Mouse (Mus musculus): ENCODE results near the gene Large1. TPM values are rescaled to one million over a fixed set of nuclear protein-coding genes. Genes with fewer than 3 reads are reported as not detected.
"Not testable (repeated sequence)": the region's sequence is repeated elsewhere in the genome, so short reads cannot be mapped to it uniquely, and the experiment has no call there.

Large1 gene
- polyA plus RNA-seq, 1 experiment from 2014 or later = 5.0 TPM

- WGBS = 64% methylated on average over 1 of the region's 1 CpGs
- no peak for ATAC-seq (ENCODE audit: low FRiP score, low TSS enrichment)
- peaks cover 8% of the 10 kb centered on the region; the same call in 1 of the 2 replicates for H3K36me3 ChIP-seq (ENCODE audit: insufficient read depth, low read length)
These were observed 16.5 kb downstream of the Large1 start for GRCm38 (mm10) chr8:73336845-73337244.

GRCm38 (mm10) chr8:73329131-73329530 lies 24.2 kb downstream of the Large1 start:
- 50% methylated on average over 5 of the region's 5 CpGs for WGBS

More at GRCm38 (mm10) chr8:73336845-73337244, 16.5 kb downstream of the Large1 start:
- no peak overlapping the region for H3K27ac ChIP-seq (ENCODE audit: low read length)
- H3K4me1 ChIP-seq (ENCODE audit: insufficient read depth, low read length) = no peaks in the 10 kb centered on the region
- no peaks in the 10 kb centered on the region for H3K27me3 ChIP-seq (ENCODE audit: insufficient read depth, low read length)
- H3K4me2 ChIP-seq (replicated peaks; ENCODE audit: low read depth, low read length) = no peak overlapping the region
- no peak overlapping the region for H3K9ac ChIP-seq (replicated peaks; ENCODE audit: low read length)
- no peak overlapping the region for H3K4me3 ChIP-seq (ENCODE audit: low read length)
- H3K9me3 ChIP-seq (ENCODE audit: low read length) = 0 out of 2 replicates have a peak, but pooled peaks cover 9% of the 10 kb centered on the region

GRCm38 (mm10) chr8:73328056-73328455 lies 25.3 kb downstream of the Large1 start:
- no peak overlapping the region for H3K27ac ChIP-seq (ENCODE audit: low read length)
- H3K36me3 ChIP-seq (ENCODE audit: insufficient read depth, low read length) = peaks cover 8% of the 10 kb centered on the region; the same call in 1 of the 2 replicates
- no peak overlapping the region for H3K4me3 ChIP-seq (ENCODE audit: low read length)
- H3K4me2 ChIP-seq (replicated peaks; ENCODE audit: low read depth, low read length) = no peak overlapping the region
- WGBS = 80% methylated on average over 3 of the region's 3 CpGs
- 0 out of 2 replicates have a peak, but pooled peaks cover 3% of the 10 kb centered on the region for H3K4me1 ChIP-seq (ENCODE audit: insufficient read depth, low read length)
- H3K9ac ChIP-seq (replicated peaks; ENCODE audit: low read length) = no peak overlapping the region
- H3K27me3 ChIP-seq (ENCODE audit: insufficient read depth, low read length) = no peaks in the 10 kb centered on the region
- no peak for ATAC-seq (ENCODE audit: low FRiP score, low TSS enrichment)
- 0 out of 2 replicates have a peak, but pooled peaks cover 2% of the 10 kb centered on the region for H3K9me3 ChIP-seq (ENCODE audit: low read length)

More at GRCm38 (mm10) chr8:73329131-73329530, 24.2 kb downstream of the Large1 start:
- Histone ChIP-seq H3K27me3 (ENCODE audit: insufficient read depth, low read length) (no peaks in the 10 kb centered on the region), H3K4me2 (replicated peaks; ENCODE audit: low read depth, low read length) (no peak overlapping the region), H3K4me1 (ENCODE audit: insufficient read depth, low read length) (0 out of 2 replicates have a peak, but pooled peaks cover 3% of the 10 kb centered on the region), H3K36me3 (ENCODE audit: insufficient read depth, low read length) (peaks cover 8% of the 10 kb centered on the region; the same call in 1 of the 2 replicates), H3K27ac (ENCODE audit: low read length) (no peak overlapping the region), H3K9ac (replicated peaks; ENCODE audit: low read length) (no peak overlapping the region), H3K9me3 (ENCODE audit: low read length) (0 out of 2 replicates have a peak, but pooled peaks cover 9% of the 10 kb centered on the region), H3K4me3 (ENCODE audit: low read length) (no peak overlapping the region)
- peak; percentile 35; the same call in 1 of the 2 replicates for ATAC-seq (ENCODE audit: low FRiP score, low TSS enrichment)

- H3K9me3 ChIP-seq (ENCODE audit: low read length) = no peaks in the 10 kb centered on the region
- ATAC-seq (ENCODE audit: low FRiP score, low TSS enrichment) = no peak
- no peaks in the 10 kb centered on the region for H3K27me3 ChIP-seq (ENCODE audit: insufficient read depth, low read length)
- WGBS = 72% methylated on average over 4 of the region's 4 CpGs
- no peak overlapping the region for H3K4me3 ChIP-seq (ENCODE audit: low read length)
- no peak overlapping the region for H3K4me2 ChIP-seq (replicated peaks; ENCODE audit: low read depth, low read length)
- H3K4me1 ChIP-seq (ENCODE audit: insufficient read depth, low read length) = 0 out of 2 replicates have a peak, but pooled peaks cover 3% of the 10 kb centered on the region
- no peaks in the 10 kb centered on the region for H3K36me3 ChIP-seq (ENCODE audit: insufficient read depth, low read length)
- H3K9ac ChIP-seq (replicated peaks; ENCODE audit: low read length) = no peak overlapping the region
- no peak overlapping the region for H3K27ac ChIP-seq (ENCODE audit: low read length)
These were observed 28.7 kb downstream of the Large1 start for GRCm38 (mm10) chr8:73324667-73325066.

GRCm38 (mm10) chr8:73323591-73323990 lies 29.7 kb downstream of the Large1 start:
- Histone ChIP-seq H3K4me3 (ENCODE audit: low read length) (no peak overlapping the region), H3K36me3 (ENCODE audit: insufficient read depth, low read length) (no peaks in the 10 kb centered on the region), H3K27ac (ENCODE audit: low read length) (no peak overlapping the region), H3K9me3 (ENCODE audit: low read length) (no peaks in the 10 kb centered on the region), H3K4me1 (ENCODE audit: insufficient read depth, low read length) (0 out of 2 replicates have a peak, but pooled peaks cover 1% of the 10 kb centered on the region), H3K27me3 (ENCODE audit: insufficient read depth, low read length) (no peaks in the 10 kb centered on the region), H3K4me2 (replicated peaks; ENCODE audit: low read depth, low read length) (no peak overlapping the region), H3K9ac (replicated peaks; ENCODE audit: low read length) (no peak overlapping the region)
- 79% methylated on average over 1 of the region's 1 CpGs for WGBS
- no peak for ATAC-seq (ENCODE audit: low FRiP score, low TSS enrichment)

GRCm38 (mm10) chr8:73319500-73319899 lies 33.8 kb downstream of the Large1 start:
- peak; percentile 87; the same call in 1 of the 2 replicates for ATAC-seq (ENCODE audit: low FRiP score, low TSS enrichment)
- WGBS = 90% methylated on average over 1 of the region's 3 CpGs
- not testable (repeated sequence) for H3K27me3 ChIP-seq (ENCODE audit: insufficient read depth, low read length)

GRCm38 (mm10) chr8:73313911-73314310 lies 39.4 kb downstream of the Large1 start:
- Histone ChIP-seq H3K9me3 (ENCODE audit: low read length) (no peaks in the 10 kb centered on the region), H3K36me3 (ENCODE audit: insufficient read depth, low read length) (no peaks in the 10 kb centered on the region), H3K4me1 (ENCODE audit: insufficient read depth, low read length) (peaks cover 13% of the 10 kb centered on the region), H3K27me3 (ENCODE audit: insufficient read depth, low read length) (no peaks in the 10 kb centered on the region), H3K4me3 (ENCODE audit: low read length) (no peak overlapping the region), H3K27ac (ENCODE audit: low read length) (no peak overlapping the region), H3K4me2 (replicated peaks; ENCODE audit: low read depth, low read length) (no peak overlapping the region), H3K9ac (replicated peaks; ENCODE audit: low read length) (no peak overlapping the region)
- 84% methylated on average over 2 of the region's 2 CpGs for WGBS
- ATAC-seq (ENCODE audit: low FRiP score, low TSS enrichment) = no peak

More at GRCm38 (mm10) chr8:73319500-73319899, 33.8 kb downstream of the Large1 start:
- not testable (repeated sequence) for H3K36me3 ChIP-seq (ENCODE audit: insufficient read depth, low read length); H3K4me2 ChIP-seq (replicated peaks; ENCODE audit: low read depth, low read length); H3K9me3 ChIP-seq (ENCODE audit: low read length); H3K9ac ChIP-seq (replicated peaks; ENCODE audit: low read length); H3K4me3 ChIP-seq (ENCODE audit: low read length); H3K4me1 ChIP-seq (ENCODE audit: insufficient read depth, low read length); H3K27ac ChIP-seq (ENCODE audit: low read length)

- ATAC-seq (ENCODE audit: low FRiP score, low TSS enrichment) = peak; percentile 83
These were observed 40.4 kb downstream of the Large1 start for GRCm38 (mm10) chr8:73312714-73313607.

GRCm38 (mm10) chr8:73310471-73310870 lies 42.9 kb downstream of the Large1 start:
- H3K9ac ChIP-seq (replicated peaks; ENCODE audit: low read length) = no peak overlapping the region
- no peak for ATAC-seq (ENCODE audit: low FRiP score, low TSS enrichment)
- no peak overlapping the region for H3K4me3 ChIP-seq (ENCODE audit: low read length)
- H3K27ac ChIP-seq (ENCODE audit: low read length) = no peak overlapping the region
- H3K4me1 ChIP-seq (ENCODE audit: insufficient read depth, low read length) = peaks cover 13% of the 10 kb centered on the region
- WGBS = 97% methylated on average over 1 of the region's 1 CpGs
- H3K36me3 ChIP-seq (ENCODE audit: insufficient read depth, low read length) = no peaks in the 10 kb centered on the region
- no peaks in the 10 kb centered on the region for H3K9me3 ChIP-seq (ENCODE audit: low read length)
- H3K4me2 ChIP-seq (replicated peaks; ENCODE audit: low read depth, low read length) = no peak overlapping the region
- no peaks in the 10 kb centered on the region for H3K27me3 ChIP-seq (ENCODE audit: insufficient read depth, low read length)

More at GRCm38 (mm10) chr8:73312714-73313607, 40.4 kb downstream of the Large1 start:
- no peaks in the 10 kb centered on the region for H3K9me3 ChIP-seq (ENCODE audit: low read length)
- H3K4me2 ChIP-seq (replicated peaks; ENCODE audit: low read depth, low read length) = no peak overlapping the region
- H3K9ac ChIP-seq (replicated peaks; ENCODE audit: low read length) = no peak overlapping the region
- 33% methylated on average over 8 of the region's 8 CpGs for WGBS
- no peaks in the 10 kb centered on the region for H3K36me3 ChIP-seq (ENCODE audit: insufficient read depth, low read length)
- no peaks in the 10 kb centered on the region for H3K27me3 ChIP-seq (ENCODE audit: insufficient read depth, low read length)
- H3K27ac ChIP-seq (ENCODE audit: low read length) = no peak overlapping the region
- H3K4me1 ChIP-seq (ENCODE audit: insufficient read depth, low read length) = peaks cover 13% of the 10 kb centered on the region
- H3K4me3 ChIP-seq (ENCODE audit: low read length) = no peak overlapping the region

- H3K36me3 ChIP-seq (ENCODE audit: insufficient read depth, low read length) = no peaks in the 10 kb centered on the region
- no peaks in the 10 kb centered on the region for H3K27me3 ChIP-seq (ENCODE audit: insufficient read depth, low read length)
- H3K4me2 ChIP-seq (replicated peaks; ENCODE audit: low read depth, low read length) = no peak overlapping the region
- peaks cover 13% of the 10 kb centered on the region for H3K4me1 ChIP-seq (ENCODE audit: insufficient read depth, low read length)
- ATAC-seq (ENCODE audit: low FRiP score, low TSS enrichment) = no peak
- H3K9me3 ChIP-seq (ENCODE audit: low read length) = no peaks in the 10 kb centered on the region
- no peak overlapping the region for H3K9ac ChIP-seq (replicated peaks; ENCODE audit: low read length)
- H3K4me3 ChIP-seq (ENCODE audit: low read length) = no peak overlapping the region
- no peak overlapping the region for H3K27ac ChIP-seq (ENCODE audit: low read length)
These were observed 43.3 kb downstream of the Large1 start for GRCm38 (mm10) chr8:73310036-73310435.
